Mouse (Mus musculus): ENCODE measurements around the gene Cacna2d3.

GRCm38 (mm10) chr14:28886661-28887060 lies 835.0 kb downstream of the Cacna2d3 start:
- TF ChIP-seq CTCF (IDR thresholded peaks at IDR 0.05; ENCODE audit: insufficient read depth, low read depth, low read length) (no peak), POLR2A (IDR thresholded peaks at IDR 0.05; ENCODE audit: insufficient read depth, low read depth, low read length) (no peak)

All from olfactory bulb, adult 2 months (tissue).